Mouse (Mus musculus) left cerebral cortex, adult 18-20 months (tissue): ENCODE measurements around the gene Tmem139. TPM values are rescaled to one million over a fixed set of nuclear protein-coding genes. Genes with fewer than 3 reads are reported as not detected.

Experiments
- DNase-seq, 2 experiments: peaks; one replicate each; pipeline ENCODE4 v3.0.0; 2021 to 2022; ENCODE audit warnings: low spot score in 2 of 2, mixed read lengths in 1 of 2
- long read RNA-seq, 2 experiments: library from polyadenylated mRNA; stranded (forward); transcript quantifications; one replicate each; pipeline ENCODE4 v2.0.0; 2021
- total RNA-seq, 2 experiments: library from RNA; stranded (reverse); gene quantifications; 2 replicates each; pipeline ENCODE4 v1.2.3; 2021

Gene Tmem139
- not detected for total RNA-seq
- long read RNA-seq, experiment 1: 0 reads
- long read RNA-seq, experiment 2: 0 reads

- DNase-seq: no peak
Measured at GRCm38 (mm10) chr6:42261524-42262170, at the start of gene Tmem139. Gene Tmem139, plus strand, starts transcription at chr6:42261970.

DNA sequence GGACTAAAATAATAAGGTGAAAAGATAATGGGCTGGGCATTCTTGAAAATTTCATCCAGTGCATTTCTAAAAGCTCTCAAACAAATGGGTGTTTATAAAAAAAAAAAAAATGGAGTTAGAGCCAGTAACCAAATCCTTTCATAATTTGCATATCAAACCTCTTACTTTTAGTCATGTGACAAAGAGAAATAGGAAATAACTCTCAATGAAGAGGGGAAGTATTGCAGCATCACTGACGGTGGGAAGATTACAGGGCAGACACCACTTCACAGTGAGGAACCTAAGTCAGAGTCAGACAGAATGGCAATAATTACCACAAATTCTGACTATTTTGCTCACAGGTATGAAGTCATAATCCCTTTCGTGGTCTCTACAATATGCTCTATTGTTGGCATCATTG is 46.7 kb upstream of the Tmem139 start, which contains the start of gene Tas2r144:
TSS of gene Tas2r144 (plus strand) at position 301 of the 400 bp plus-strand sequence.
- no peak for DNase-seq

GRCm38 (mm10) chr6:42222286-42222685 is 39.5 kb upstream of the Tmem139 start:
- DNase-seq: no peak

DNA sequence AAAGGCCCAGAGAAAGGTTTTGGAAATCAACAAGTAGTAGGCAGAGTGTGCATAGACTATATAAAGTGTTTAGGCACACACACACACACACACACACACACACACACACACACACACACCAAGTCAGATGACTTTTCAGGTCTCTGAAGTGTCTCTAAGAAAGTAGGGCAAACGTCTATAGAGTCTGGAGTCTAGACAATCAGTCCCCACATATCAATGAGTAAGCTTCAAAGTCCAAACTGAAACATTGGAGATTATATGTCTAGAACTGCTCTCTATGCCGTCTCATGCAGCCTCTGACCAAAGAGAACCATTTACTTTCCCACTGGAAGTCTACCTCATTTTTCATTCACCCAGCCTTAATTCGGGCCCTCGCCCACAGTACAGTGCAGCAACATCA is 36.7 kb upstream of the Tmem139 start:
- no peak for DNase-seq

GRCm38 (mm10) chr6:42227240-42228101 is 34.3 kb upstream of the Tmem139 start:
- peak; percentile 58 to 78 for DNase-seq

- DNase-seq: no peak
Measured at GRCm38 (mm10) chr6:42229610-42230009, 32.2 kb upstream of the Tmem139 start.

DNA sequence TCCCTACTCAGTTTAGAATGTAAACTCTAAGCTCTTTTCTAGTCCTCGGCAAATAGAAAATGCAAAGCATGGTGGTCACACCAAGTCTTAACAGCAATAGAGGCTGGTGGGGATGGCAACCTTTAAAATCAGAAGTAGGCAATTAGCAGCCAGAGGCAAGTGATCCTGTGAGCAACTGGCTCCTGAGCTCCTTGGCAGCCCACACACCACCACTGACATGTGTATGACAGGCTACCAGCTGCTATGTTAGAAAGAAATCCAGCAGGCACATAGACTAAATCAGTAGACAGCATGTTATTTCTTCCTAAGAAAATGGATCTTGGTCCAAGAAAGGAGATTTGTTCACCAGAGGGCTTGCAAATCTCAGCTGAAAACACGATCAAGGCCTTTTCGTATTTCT is 30.6 kb upstream of the Tmem139 start:
- peak; percentile 25 to 47 for DNase-seq

GRCm38 (mm10) chr6:42237276-42237805 is 24.4 kb upstream of the Tmem139 start:
- DNase-seq: peak; percentile 24 to 47

- no peak for DNase-seq
Measured at GRCm38 (mm10) chr6:42241311-42242045, 20.3 kb upstream of the Tmem139 start.

- DNase-seq: peak; percentile 61 to 71
Measured at GRCm38 (mm10) chr6:42245711-42246353, 15.9 kb upstream of the Tmem139 start, which contains the start of gene Gstk1. Gene Gstk1, plus strand, starts transcription at chr6:42245935.

DNA sequence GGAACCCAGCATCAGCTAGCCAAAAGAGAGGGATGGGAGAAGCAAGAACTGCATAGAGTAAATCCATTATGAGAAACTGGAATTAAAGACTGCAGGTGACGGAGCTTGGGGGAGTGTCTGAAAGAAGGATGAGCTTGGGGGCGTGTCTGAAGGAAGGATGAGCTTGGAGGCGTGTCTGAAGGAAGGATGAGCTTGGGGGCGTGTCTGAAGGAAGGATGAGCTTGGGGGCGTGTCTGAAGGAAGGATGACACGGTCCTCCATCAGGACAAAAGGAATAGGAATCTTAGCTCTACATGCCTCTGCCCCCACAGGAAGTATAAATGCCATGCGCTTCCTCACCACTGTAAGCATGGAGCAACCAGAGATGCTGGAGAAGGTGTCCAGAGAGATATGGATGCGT is 14.6 kb upstream of the Tmem139 start:
- DNase-seq: no peak

DNA sequence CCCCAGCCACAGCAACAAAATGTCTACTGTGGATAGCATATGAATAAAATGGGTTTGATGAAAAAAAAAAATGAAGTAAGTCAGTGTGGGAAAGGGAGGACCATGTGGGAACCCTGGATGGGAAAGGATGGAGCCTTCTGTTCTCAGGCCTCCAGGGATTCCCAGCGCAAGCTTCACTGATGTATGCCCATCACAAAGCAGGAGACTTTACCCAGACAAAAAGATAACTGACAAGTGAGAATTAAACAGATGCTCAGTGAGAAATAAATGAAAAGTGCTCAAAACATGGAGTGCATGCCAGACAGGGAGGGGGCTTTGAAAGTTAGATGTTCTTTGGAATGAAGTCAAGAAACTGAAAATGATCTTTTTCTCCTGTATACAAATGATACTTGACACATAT is 13.8 kb upstream of the Tmem139 start:
- DNase-seq: no peak

- DNase-seq: no peak
Measured at GRCm38 (mm10) chr6:42251791-42252190, 10.0 kb upstream of the Tmem139 start.

GRCm38 (mm10) chr6:42253103-42253502 is 8.7 kb upstream of the Tmem139 start:
- no peak for DNase-seq

DNA sequence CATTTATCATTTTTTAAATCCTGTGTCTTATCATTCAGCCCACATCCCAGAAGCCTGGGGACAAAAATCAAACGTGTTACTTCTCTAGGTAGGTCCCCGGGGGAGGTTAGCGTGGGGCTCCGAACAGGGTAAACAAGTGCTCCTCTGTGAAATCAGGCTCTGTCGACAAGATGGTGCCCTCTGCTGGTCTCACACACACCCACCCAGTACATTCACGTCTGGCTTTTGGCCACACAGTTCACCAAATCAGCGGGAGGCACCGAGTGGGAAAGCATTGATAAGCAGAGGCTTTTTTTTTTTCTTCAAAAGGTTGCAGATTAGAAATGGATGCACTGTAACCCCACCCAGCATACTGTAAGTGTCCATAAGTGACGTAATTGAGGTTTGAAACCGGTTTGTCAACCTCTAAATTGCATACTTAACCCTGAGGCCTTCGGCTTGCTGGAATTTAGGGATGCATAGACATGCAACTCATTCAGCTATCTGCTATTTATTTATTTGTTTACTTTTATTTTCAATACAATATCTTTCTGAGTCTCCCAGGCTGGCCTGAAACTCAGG is 4.4 kb upstream of the Tmem139 start:
- peak; percentile 59 to 66 for DNase-seq

- no peak for DNase-seq
Measured at GRCm38 (mm10) chr6:42260430-42260829, 1.3 kb upstream of the Tmem139 start.

- peak; percentile 99 for DNase-seq
Measured at GRCm38 (mm10) chr6:42264626-42265312, 3.0 kb downstream of the Tmem139 start, which contains the start of gene Casp2. Gene Casp2, plus strand, starts transcription at chr6:42264985.

- DNase-seq: no peak
Measured at GRCm38 (mm10) chr6:42265391-42266330, 3.9 kb downstream of the Tmem139 start.

- DNase-seq: no peak
Measured at GRCm38 (mm10) chr6:42270817-42271216, 9.0 kb downstream of the Tmem139 start.
